Mouse (Mus musculus) embryo, embryonic 9.5 days (tissue): ENCODE data around the gene Gin1.
"Not testable (repeated sequence)": the region's sequence is repeated elsewhere in the genome, so short reads cannot be mapped to it uniquely, and the experiment has no call there.

ENCODE experiments used
- DNase-seq: peaks from one replicate; pipeline ENCODE4 v3.0.0-alpha.2; 2017; ENCODE audit errors: extremely low spot score

Gin1 gene

GRCm38 (mm10) chr1:97769904-97770753 is at the start of gene Gin1, which contains the start of gene Ppip5k2:
TSS of gene Gin1 (plus strand) at chr1:97770172.
TSS of gene Ppip5k2 (minus strand) at chr1:97770411.
- peak; percentile 95 for DNase-seq

- no peak for DNase-seq
Observed at GRCm38 (mm10) chr1:97726730-97727129, 43.2 kb upstream of the Gin1 start.

GRCm38 (mm10) chr1:97729339-97729738 is 40.6 kb upstream of the Gin1 start:
- no peak for DNase-seq

- no peak for DNase-seq
Observed at GRCm38 (mm10) chr1:97743063-97743462, 26.9 kb upstream of the Gin1 start.

- DNase-seq: no peak
Observed at GRCm38 (mm10) chr1:97745712-97746111, 24.3 kb upstream of the Gin1 start.

GRCm38 (mm10) chr1:97746261-97746660 is 23.7 kb upstream of the Gin1 start:
- DNase-seq: no peak

GRCm38 (mm10) chr1:97748163-97748562 is 21.8 kb upstream of the Gin1 start:
- no peak for DNase-seq

- DNase-seq: no peak
Observed at GRCm38 (mm10) chr1:97753216-97753615, 16.8 kb upstream of the Gin1 start.

GRCm38 (mm10) chr1:97754392-97754791 is 15.6 kb upstream of the Gin1 start:
- no peak for DNase-seq

- DNase-seq: no peak
Observed at GRCm38 (mm10) chr1:97759841-97760240, 10.1 kb upstream of the Gin1 start.

- no peak for DNase-seq
Observed at GRCm38 (mm10) chr1:97760598-97760997, 9.4 kb upstream of the Gin1 start.

GRCm38 (mm10) chr1:97761477-97761876 is 8.5 kb upstream of the Gin1 start:
- no peak for DNase-seq

- not testable (repeated sequence) for DNase-seq
Observed at GRCm38 (mm10) chr1:97765712-97766111, 4.3 kb upstream of the Gin1 start.

GRCm38 (mm10) chr1:97768089-97768488 is 1.9 kb upstream of the Gin1 start:
- DNase-seq: no peak

- no peak for DNase-seq
Observed at GRCm38 (mm10) chr1:97768906-97769293, 1.1 kb upstream of the Gin1 start.

GRCm38 (mm10) chr1:97769294-97769903 is 573 bp upstream of the Gin1 start:
- peak; percentile 50 for DNase-seq

- no peak for DNase-seq
Observed at GRCm38 (mm10) chr1:97771118-97771517, 1.1 kb downstream of the Gin1 start.

- no peak for DNase-seq
Observed at GRCm38 (mm10) chr1:97771727-97772126, 1.8 kb downstream of the Gin1 start.

- no peak for DNase-seq
Observed at GRCm38 (mm10) chr1:97773362-97773761, 3.4 kb downstream of the Gin1 start.

GRCm38 (mm10) chr1:97773973-97774372 is 4.0 kb downstream of the Gin1 start:
- no peak for DNase-seq

- no peak for DNase-seq
Observed at GRCm38 (mm10) chr1:97781674-97782073, 11.7 kb downstream of the Gin1 start.

GRCm38 (mm10) chr1:97784928-97785327 is 15.0 kb downstream of the Gin1 start:
- no peak for DNase-seq
